ENCODE assay signal across 18 mouse cellular contexts in genomic region chr6:17634992-17635391, GRCm38 (mm10). TPM values are rescaled to one million over a fixed set of nuclear protein-coding genes. Genes with fewer than 3 reads are reported as not detected.
A peak's percentile ranks its signal among the peaks of the same experiment; 100 is the strongest.
DNase-seq lines count a peak whose midpoint lies in the region; ATAC-seq lines count a peak whose summit lies in the region.
"Had no signal": no experiment of that assay in that cellular context is flagged by ENCODE, and none has a peak within 500 bp of the region (broad histone marks: within the 10 kb centered on the region; RNA-seq: fewer than 3 reads in every experiment).

No protein-coding gene starts in this region.

- peak overlapping the region; percentile 29; the same call in 1 of the 2 replicates for H3K27ac ChIP-seq in heart, embryonic 15.5 days
- no peak overlapping the region for H3K27ac ChIP-seq in heart, embryonic 11.5 days (ENCODE audit: low read depth, low read length)
- peak overlapping the region; percentile 72 for H3K27ac ChIP-seq in brown adipose tissue, adult 24 weeks (replicated peaks; ENCODE audit: low read depth, low read length)
- peak overlapping the region; percentile 97 for H3K27ac ChIP-seq in macrophage
- H3K27ac ChIP-seq: embryonic facial prominence, embryonic 12.5 days; forebrain, embryonic 10.5 days; hindbrain, embryonic 15.5 days; limb, embryonic 12.5 days; midbrain, embryonic 13.5 days had no signal

- peaks cover 26% of the 10 kb centered on the region for H3K79me2 ChIP-seq in macrophage (ENCODE audit: inconsistent target)

- intact Hi-C loops in left cerebral cortex, postnatal 4 days (cut with DNase I), result no loop called here

- WGBS in heart, embryonic 15.5 days, result 72% methylated on average over 3 of the region's 3 CpGs
- 76% methylated on average over 3 of the region's 3 CpGs for WGBS in heart, embryonic 11.5 days (ENCODE audit: insufficient replicate concordance)
- WGBS in macrophage (ENCODE audit: missing documents), result 32% methylated on average over 3 of the region's 3 CpGs

- H3K27me3 ChIP-seq in heart, embryonic 15.5 days, result no peaks in the 10 kb centered on the region
- H3K27me3 ChIP-seq in heart, embryonic 11.5 days (ENCODE audit: control insufficient read depth, insufficient read depth, low read length), result no peaks in the 10 kb centered on the region
- H3K27me3 ChIP-seq: embryonic facial prominence, embryonic 12.5 days; hindbrain, embryonic 15.5 days; limb, embryonic 12.5 days; midbrain, embryonic 13.5 days had no signal

- no peak overlapping the region for H3K4me3 ChIP-seq in heart, embryonic 15.5 days
- H3K4me3 ChIP-seq in heart, embryonic 11.5 days (ENCODE audit: low read depth, low read length), result no peak overlapping the region
- no peak overlapping the region for H3K4me3 ChIP-seq in brown adipose tissue, adult 24 weeks (ENCODE audit: insufficient read depth, low read depth, low read length)
- H3K4me3 ChIP-seq in macrophage (ENCODE audit: inconsistent target), result no peak overlapping the region
- H3K4me3 ChIP-seq: embryonic facial prominence, embryonic 12.5 days; forebrain, embryonic 10.5 days; hindbrain, embryonic 15.5 days; limb, embryonic 12.5 days; midbrain, embryonic 13.5 days had no signal

- H3K9me3 ChIP-seq in heart, embryonic 15.5 days (replicated peaks), result no peaks in the 10 kb centered on the region
- no peaks in the 10 kb centered on the region for H3K9me3 ChIP-seq in heart, embryonic 11.5 days (replicated peaks; ENCODE audit: control insufficient read depth, low read length)
- H3K9me3 ChIP-seq: embryonic facial prominence, embryonic 12.5 days; forebrain, embryonic 10.5 days; hindbrain, embryonic 15.5 days; limb, embryonic 12.5 days; midbrain, embryonic 13.5 days had no signal

- peaks cover 6% of the 10 kb centered on the region; the same call in 1 of the 2 replicates for H3K4me1 ChIP-seq in heart, embryonic 15.5 days (replicated peaks)
- peaks cover 3% of the 10 kb centered on the region; the same call in 1 of the 2 replicates for H3K4me1 ChIP-seq in heart, embryonic 11.5 days (ENCODE audit: control insufficient read depth, insufficient read depth, low read length)
- H3K4me1 ChIP-seq in brown adipose tissue, adult 24 weeks (ENCODE audit: control insufficient read depth, insufficient read depth, insufficient read length, low read length), result peaks cover 12% of the 10 kb centered on the region; the same call in 1 of the 2 replicates

- H3K9ac ChIP-seq in heart, embryonic 15.5 days, result no peak overlapping the region
- no peak overlapping the region for H3K9ac ChIP-seq in heart, embryonic 11.5 days (ENCODE audit: low read depth, low read length)
- H3K9ac ChIP-seq: embryonic facial prominence, embryonic 12.5 days; hindbrain, embryonic 15.5 days; limb, embryonic 12.5 days; midbrain, embryonic 13.5 days had no signal

- no peak for ATAC-seq in heart, embryonic 15.5 days (replicated peaks; ENCODE audit: insufficient number of reproducible peaks, insufficient read depth, low FRiP score, low read depth)
- no peak for ATAC-seq in heart, embryonic 11.5 days (replicated peaks; ENCODE audit: insufficient number of reproducible peaks, low FRiP score, low TSS enrichment)
- ATAC-seq: midbrain, embryonic 13.5 days had no signal

- DNase-seq in 416B (ENCODE audit: low read depth), result peak; percentile 59
- no peak for DNase-seq in left cerebral cortex, postnatal 4 days
- no peak for DNase-seq in thymus, postnatal 36 days
- DNase-seq in cerebellum, postnatal 25 days, result no peak
- DNase-seq: cerebellum, postnatal 14 days; kidney, adult 18-20 months; kidney, postnatal 36 days; layer of hippocampus, postnatal 36 days; lung, postnatal 10 days had no signal

- no peaks in the 10 kb centered on the region for H3K36me3 ChIP-seq in heart, embryonic 15.5 days
- no peaks in the 10 kb centered on the region for H3K36me3 ChIP-seq in heart, embryonic 11.5 days (ENCODE audit: control insufficient read depth, insufficient read depth, low read length)
- no peaks in the 10 kb centered on the region for H3K36me3 ChIP-seq in macrophage (ENCODE audit: inconsistent target)
- H3K36me3 ChIP-seq: embryonic facial prominence, embryonic 12.5 days; hindbrain, embryonic 15.5 days; limb, embryonic 12.5 days; midbrain, embryonic 13.5 days had no signal

- H3K4me2 ChIP-seq in heart, embryonic 15.5 days, result no peak overlapping the region
- no peak overlapping the region for H3K4me2 ChIP-seq in heart, embryonic 11.5 days
- H3K4me2 ChIP-seq: embryonic facial prominence, embryonic 12.5 days; hindbrain, embryonic 15.5 days; limb, embryonic 12.5 days; midbrain, embryonic 13.5 days had no signal

RNA-seq across cellular contexts. Expression of gene Capza2, which starts 1.0 kb away (rescaled TPM):
- polyA plus RNA-seq in heart, embryonic 15.5 days (2015; fragmentation: Nextera tagmentation; extraction: Ambion mirVana), result 203 and 207 TPM in 2 replicates
- polyA plus RNA-seq in heart, embryonic 11.5 days (2014; fragmentation: Nextera tagmentation; extraction: Ambion mirVana), result 212 and 236 TPM in 2 replicates
- polyA plus RNA-seq in brown adipose tissue, adult 24 weeks (2012; ENCODE audit: insufficient read depth, insufficient read length, missing spikeins), result 94.6 and 146 TPM in 2 replicates
- total RNA-seq in macrophage (2018; cell fraction: chromatin; rRNA removed), result 100 to 1,000 TPM; 169 to 585 (median 381) TPM
- total RNA-seq in macrophage (2018; cell fraction: cytosol; rRNA removed), result 100 to 1,000 TPM; 319 to 575 (median 479) TPM
- total RNA-seq in macrophage (2018; cell fraction: nucleus; rRNA removed), result 100 to 1,000 TPM; 190 to 542 (median 371) TPM
- 409 to 700 TPM (median 427 TPM) in 3 replicates for polyA plus RNA-seq in macrophage (2018)
- total RNA-seq in left cerebral cortex, postnatal 4 days (2021), result 100 to 1,000 TPM; 200 to 204 TPM

RNA-seq across cellular contexts. Expression of gene St7, which starts 57.7 kb away (rescaled TPM):
- 26.1 and 28.6 TPM in 2 replicates for polyA plus RNA-seq in heart, embryonic 15.5 days (2015; fragmentation: Nextera tagmentation; extraction: Ambion mirVana)
- polyA plus RNA-seq in heart, embryonic 11.5 days (2014; fragmentation: Nextera tagmentation; extraction: Ambion mirVana), result 26.9 and 31.6 TPM in 2 replicates
- polyA plus RNA-seq in brown adipose tissue, adult 24 weeks (2012; ENCODE audit: insufficient read depth, insufficient read length, missing spikeins), result 6.8 and 8.9 TPM in 2 replicates
- 10 to 100 TPM; 10.4 to 96.7 (median 23.7) TPM for total RNA-seq in macrophage (2018; cell fraction: chromatin; rRNA removed)
- 10 to 100 TPM in 2 of 26 experiments, 1 to 10 TPM in 24; 4.4 to 19.0 (median 6.4) TPM for total RNA-seq in macrophage (2018; cell fraction: cytosol; rRNA removed)
- 10 to 100 TPM; 11.1 to 78.2 (median 16.6) TPM for total RNA-seq in macrophage (2018; cell fraction: nucleus; rRNA removed)
- polyA plus RNA-seq in macrophage (2018), result 3.8 to 8.0 TPM (median 6.2 TPM) in 3 replicates
- 10 to 100 TPM; 58.9 to 68.2 TPM for total RNA-seq in left cerebral cortex, postnatal 4 days (2021)
